Mouse (Mus musculus): ENCODE data around the gene Plp2.
A peak's percentile ranks its signal among the peaks of the same experiment; 100 is the strongest.
"Not testable (repeated sequence)": the region's sequence is repeated elsewhere in the genome, so short reads cannot be mapped to it uniquely, and the experiment has no call there.

The Plp2 gene

DNA sequence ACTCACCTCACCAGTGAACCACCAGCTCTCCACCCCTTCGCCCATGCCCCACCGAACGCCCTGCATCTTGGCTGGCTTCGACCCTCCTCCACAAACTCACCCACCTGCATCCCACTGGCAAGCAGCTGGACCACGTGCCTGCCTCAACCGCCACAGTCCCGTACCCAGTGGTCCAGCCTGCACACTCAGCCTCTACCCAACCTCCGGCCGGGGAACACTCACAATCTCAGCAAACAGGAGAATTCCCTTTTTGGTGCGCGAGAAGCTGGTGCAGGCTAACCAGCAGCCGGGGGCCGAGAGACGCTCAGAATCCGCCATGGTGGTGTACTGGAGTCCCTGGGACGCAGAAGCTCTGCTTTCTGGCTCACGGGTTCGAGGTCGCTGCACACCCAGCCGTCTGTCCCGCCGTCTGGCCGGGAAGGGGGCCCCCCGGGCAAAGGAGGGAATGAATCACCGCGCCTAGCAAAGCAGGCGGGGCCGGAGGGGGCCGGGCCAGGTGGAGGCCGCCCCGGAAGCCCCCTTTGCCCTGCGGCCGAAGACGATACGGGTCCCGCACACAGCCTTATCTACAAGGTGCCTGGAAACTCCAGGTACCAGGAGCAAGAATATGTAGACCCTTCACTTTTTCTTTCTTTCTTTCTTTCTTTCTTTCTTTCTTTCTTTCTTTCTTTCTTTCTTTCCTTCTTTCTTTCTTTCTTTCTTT lies at the start of gene Plp2:
TSS of gene Plp2 (minus strand) at position 470 of the 703 bp plus-strand sequence.
- DNase-seq (ENCODE audit: low spot score in 2 of 2), result peak in 1 of 2 experiments; percentile 27

DNA sequence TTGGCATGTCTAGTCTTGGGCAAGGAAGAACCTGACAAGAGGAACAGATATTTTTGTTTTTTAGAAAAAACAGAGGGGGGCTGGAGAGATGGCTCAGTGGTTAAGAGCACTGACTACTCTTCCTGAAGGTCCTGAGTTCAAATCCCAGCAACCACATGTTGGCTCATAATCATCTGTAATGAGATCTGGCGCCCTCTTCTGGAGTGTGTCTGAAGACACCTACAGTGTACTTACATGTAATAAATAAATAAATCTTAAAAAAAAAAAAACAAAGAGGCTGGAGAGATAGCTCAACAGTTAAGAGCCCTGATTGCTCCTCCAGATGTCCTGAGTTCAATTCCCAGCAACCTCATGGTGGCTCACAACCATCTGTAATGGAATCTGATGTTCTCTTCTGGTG lies 44.9 kb upstream of the Plp2 start:
- not testable (repeated sequence) for DNase-seq (ENCODE audit: low spot score in 2 of 2)

DNA sequence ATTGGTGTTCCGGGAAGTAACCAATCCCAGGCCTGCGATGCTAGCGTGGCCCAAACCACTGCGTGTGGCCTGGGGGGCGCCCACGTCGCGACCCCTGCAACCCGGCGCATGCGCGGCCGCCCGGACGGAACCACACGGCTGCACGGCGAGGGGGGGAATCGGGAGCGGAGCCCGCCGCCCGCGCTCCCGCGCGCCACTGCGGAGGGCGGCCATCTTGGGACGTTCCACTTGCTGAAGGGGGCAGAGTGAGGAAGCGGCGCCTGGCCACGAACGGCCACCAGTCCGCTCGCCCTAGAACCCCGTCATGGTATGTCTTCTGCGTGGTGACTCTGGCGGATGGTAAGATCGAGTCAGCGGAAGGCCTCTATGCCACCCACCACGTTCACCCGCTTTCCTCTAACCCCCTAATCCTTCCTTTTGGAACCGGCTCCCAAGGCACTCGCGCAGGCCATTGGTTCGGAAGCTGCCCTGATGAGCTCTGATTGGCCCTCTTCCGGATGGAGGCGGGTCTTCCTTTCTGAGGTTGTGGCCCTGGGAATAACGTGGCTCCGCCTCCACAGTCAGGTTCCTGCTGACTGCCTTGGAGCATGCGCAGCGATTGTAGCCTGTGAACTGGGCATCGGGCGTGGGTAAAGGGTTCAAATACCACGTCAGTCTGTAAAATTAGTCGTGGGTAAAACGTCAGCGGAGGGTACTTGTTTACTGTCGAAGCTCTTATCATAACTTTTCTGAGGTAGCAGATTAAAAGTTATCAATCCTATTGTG lies 43.1 kb upstream of the Plp2 start, which contains the start of gene Wdr45:
TSS of gene Wdr45 (plus strand) at position 199 of the 765 bp plus-strand sequence.
- DNase-seq (ENCODE audit: low spot score in 2 of 2), result peak; percentile 79 to 81

DNA sequence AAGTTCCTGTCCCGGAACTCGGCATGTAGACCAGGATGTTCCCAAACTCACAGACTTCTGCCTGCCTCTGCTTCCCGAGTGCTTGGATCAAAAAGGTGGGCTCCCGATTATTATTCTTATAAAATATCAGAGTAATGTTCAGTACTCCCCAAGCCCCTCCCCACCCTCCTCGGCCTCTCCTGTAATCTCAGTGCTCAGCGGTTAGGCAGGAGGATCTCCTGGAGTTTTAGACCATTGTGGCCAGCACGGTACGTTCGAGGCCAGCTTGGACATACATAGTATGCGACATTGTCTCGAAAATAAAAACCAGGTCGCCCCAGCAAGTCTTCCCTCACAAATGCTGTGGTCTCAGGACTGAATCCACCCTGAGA lies 42.6 kb upstream of the Plp2 start:
- not testable (repeated sequence) for DNase-seq (ENCODE audit: low spot score in 2 of 2)

DNA sequence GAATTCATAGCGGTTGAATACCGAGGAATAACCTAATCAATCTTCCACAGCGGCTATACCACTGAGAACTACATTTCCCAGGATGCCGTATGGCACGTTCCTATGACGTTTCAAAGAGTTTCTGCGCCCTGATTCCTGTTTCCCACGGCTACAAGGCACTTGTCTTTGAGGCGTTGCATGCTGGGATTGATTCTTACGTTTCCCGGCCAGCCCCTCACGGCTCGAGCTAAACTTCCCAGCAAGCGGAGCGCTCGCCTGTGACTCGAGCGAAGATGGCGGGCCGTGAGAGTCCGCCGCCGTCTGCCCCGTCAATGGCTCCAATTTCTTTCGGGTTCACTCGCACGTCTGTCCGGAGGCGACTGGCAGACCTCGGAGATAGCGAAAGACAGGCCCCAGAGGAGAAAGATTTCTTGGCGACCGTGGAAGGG lies 25.8 kb upstream of the Plp2 start, which contains the start of gene Gpkow:
TSS of gene Gpkow (plus strand) at position 178 of the 428 bp plus-strand sequence.
- peak; percentile 53 to 66 for DNase-seq (ENCODE audit: low spot score in 2 of 2)

DNA sequence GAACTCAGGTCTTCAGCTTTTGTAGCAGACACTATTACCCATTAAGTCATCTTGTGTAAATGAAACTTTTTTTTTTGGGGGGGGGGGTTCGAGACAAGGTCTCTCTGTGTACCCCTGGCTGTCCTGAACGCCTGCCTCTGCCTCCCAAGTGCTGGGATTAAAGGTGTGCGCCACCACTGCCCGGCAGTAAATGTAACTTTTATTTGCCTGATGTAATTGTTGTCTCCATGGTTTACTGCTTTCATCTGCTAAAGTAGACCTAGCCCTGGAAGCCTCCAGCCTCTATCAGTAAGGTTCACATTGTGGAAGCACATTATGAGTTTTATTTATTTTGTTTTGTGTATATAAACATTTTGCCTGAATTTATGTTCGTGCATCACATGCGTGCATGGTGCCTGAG lies 25.3 kb upstream of the Plp2 start:
- no peak for DNase-seq (ENCODE audit: low spot score in 2 of 2)

DNA sequence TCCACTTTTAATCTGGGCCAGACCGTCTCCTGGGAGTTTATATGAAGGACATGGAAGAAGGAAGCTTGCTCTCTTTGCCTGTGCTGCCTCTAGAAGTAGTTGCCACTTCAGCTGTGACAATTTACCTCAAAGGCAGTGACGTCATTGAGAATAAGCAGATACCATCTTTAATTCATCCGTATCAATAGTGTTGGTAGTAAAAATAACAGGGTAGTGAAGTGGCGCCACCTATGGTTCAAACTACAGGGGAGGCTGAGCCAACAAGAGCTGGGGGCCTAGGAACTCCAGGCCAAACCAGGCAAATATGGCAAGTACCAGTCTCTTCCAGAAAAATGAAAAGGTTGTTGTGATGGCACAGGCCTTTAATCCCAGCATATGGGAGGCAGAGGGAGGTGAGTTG lies 21.7 kb upstream of the Plp2 start:
- DNase-seq (ENCODE audit: low spot score in 2 of 2), result peak in 1 of 2 experiments; percentile 39

DNA sequence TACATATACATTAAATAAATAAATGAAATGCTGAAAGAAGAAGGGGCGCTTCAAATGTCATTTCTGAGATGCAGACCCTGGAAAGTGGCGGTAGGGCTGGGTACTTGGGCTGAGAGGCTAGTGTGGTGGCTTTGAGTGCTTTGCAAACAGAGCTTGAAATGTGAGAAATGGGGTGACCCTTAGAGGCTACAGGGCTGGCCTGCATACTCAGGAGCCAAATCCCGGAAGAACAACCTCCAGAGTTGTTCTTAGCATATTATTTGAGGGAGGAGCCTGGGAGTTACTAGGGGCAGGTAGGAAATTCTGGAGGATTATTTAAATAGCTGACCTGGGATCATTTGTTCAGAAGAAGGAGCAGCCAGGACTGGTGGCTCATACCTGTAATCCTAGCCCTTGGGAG lies 19.3 kb upstream of the Plp2 start:
- no peak for DNase-seq (ENCODE audit: low spot score in 2 of 2)

DNA sequence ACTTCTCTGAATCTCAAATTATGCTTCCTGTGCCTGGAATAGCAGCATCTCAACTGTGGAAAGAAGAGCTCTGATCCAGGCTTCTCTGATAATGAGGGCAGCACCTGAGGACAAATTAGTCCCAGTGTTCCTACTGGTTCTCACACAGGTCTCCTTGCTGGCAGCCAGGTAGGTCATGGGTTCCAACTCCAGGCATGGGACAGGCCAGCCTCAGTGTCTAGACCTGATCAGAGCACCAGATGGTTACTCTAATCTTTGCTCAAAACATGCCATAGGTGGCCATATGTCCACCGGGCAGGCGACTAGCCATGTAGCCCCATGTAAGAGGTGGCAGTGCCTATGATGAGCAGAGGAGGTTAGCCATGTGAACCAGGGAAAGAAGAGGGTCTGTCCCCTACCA lies 17.1 kb upstream of the Plp2 start:
- DNase-seq (ENCODE audit: low spot score in 2 of 2), result no peak

DNA sequence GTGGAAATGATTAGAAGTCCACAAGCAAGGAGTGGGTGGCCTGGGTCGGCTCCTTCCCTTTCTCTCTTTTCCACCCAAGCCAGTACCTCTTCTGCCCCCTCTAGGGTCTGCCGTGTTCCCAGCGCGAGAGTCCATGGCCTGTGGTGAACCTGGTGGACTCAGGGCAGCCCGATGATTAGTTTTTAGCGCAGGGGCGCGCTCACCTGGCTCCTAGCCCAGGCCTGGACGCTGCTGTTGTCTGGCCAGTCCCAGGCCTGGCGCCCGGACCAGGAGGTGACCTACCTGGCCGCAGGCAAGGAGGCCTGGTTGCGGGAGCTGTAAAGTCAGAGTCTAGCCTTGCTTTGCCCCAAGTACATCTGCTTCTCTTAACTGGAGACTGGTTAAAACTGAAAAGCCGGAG lies 9.7 kb upstream of the Plp2 start, which contains the start of gene Magix:
TSS of gene Magix (minus strand) at position 388 of the 400 bp plus-strand sequence.
- no peak for DNase-seq (ENCODE audit: low spot score in 2 of 2)

DNA sequence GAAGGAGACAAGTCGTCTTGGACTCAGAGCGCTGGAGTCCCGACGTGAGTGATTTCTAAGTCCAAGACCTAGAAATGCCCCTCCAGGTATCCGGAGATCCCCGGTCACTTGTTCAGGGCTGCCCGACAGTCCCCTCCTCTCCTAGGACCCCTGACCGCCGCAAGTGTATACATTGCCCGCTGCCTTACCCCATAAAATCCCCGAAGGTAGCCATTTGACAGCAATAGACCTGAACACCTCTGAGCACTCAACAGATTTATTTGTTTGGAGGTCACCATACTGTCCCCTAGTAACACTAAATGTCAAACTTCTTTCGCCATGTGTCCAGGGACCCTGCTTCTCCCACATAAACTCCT lies 8.8 kb upstream of the Plp2 start:
- DNase-seq (ENCODE audit: low spot score in 2 of 2), result no peak

DNA sequence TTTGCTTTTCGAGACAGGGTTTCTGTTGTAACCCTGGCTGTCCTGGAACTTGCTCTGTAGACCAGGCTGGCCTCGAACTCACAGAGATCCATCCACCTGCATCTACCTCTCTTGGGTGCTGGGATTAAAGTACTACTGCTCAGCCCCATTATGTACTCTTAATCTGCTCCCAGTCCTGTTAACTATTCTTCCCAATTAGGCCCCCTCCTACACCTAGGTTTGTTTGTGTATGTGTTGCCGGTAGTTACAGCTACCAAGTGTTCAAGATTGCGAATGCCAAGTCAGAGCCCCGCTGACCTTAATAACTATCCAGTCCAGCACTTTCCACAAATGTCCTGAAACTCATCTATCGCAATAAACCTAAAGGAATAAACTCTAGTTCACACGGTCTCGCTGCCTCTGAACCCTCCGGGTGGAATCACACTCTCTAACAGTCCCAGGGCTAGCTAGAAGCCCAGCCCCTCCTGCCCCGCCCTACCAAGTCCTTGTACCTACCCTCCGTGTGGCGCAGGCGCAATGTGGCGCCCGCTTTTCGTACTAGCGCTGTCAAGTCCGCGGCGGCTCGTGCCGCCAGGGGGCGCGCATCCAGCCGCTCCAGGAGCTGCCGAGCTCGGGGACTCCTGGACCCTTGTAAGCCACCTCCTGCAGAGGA lies 8.3 kb upstream of the Plp2 start:
- peak; percentile 75 to 83 for DNase-seq (ENCODE audit: low spot score in 2 of 2)

DNA sequence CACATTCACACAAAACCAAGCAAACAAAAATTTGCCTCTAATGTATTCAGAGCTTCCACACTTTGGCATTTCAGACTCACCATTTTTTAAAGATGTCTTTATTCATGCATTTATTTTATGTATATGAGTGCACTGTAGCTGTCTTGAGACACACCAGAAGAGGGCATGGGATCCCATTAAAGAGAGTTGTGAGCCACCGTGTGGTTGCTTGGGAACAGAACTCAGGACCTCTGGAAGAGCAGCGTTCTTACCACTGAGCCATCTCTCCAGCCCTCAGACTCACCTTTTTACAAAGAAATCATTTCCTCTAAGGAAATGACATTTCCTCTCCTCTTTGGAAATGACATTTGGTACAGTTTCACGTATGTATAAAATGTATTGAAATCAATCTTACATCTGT lies 7.8 kb upstream of the Plp2 start:
- DNase-seq (ENCODE audit: low spot score in 2 of 2), result no peak

DNA sequence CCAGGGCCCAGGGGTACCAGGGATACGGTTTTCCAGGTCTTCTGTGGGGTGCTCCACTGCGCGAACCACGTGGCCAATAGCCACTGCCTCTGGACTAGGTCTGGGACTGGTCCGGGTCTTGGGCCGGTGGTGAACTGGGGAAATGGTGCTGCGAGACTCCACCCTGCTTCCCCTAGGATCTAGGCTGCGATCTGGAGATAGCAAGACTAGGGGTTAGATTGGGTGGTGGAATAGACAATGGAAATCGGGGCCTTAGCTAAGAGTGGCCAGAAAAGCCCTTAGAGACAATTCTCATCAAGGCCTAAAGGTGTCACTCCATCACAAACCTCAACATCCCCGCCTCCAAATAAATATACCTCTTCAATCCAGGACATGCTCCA lies 3.8 kb upstream of the Plp2 start:
- DNase-seq (ENCODE audit: low spot score in 2 of 2), result no peak

DNA sequence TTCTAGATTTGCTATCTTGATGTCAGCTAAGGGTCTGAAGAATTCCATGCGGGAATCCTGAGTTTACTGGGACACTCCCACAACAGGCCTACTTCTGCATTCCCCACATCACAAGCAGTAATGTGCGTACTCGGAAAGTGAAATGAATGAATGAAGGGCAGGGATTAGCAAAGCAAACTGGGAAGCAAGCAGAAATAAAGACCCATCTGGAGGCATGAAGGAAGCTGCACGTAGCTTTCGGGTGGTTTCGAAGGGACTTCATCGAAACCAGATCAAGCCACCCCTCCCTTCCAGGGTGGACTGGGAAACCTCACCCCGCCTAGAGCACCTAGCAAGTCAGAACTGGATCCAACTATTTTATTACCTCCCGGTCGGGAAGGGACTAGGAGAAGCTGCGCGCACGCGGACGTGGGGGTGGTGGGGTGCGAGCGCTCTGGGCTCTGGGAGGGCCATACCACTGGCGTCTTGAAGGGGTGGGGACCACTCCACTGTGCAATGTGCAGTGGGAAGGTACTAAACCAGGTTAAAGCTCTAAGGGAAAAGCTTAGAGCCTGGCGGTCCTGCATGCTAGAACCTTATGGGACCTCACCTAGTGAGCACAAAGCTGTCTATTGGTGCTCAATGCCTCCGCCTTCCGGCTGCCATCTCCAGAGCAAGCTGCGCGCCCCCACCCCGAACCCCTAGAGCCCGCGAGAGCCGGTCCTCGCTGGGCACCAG lies 3.3 kb upstream of the Plp2 start:
- DNase-seq (ENCODE audit: low spot score in 2 of 2), result no peak

DNA sequence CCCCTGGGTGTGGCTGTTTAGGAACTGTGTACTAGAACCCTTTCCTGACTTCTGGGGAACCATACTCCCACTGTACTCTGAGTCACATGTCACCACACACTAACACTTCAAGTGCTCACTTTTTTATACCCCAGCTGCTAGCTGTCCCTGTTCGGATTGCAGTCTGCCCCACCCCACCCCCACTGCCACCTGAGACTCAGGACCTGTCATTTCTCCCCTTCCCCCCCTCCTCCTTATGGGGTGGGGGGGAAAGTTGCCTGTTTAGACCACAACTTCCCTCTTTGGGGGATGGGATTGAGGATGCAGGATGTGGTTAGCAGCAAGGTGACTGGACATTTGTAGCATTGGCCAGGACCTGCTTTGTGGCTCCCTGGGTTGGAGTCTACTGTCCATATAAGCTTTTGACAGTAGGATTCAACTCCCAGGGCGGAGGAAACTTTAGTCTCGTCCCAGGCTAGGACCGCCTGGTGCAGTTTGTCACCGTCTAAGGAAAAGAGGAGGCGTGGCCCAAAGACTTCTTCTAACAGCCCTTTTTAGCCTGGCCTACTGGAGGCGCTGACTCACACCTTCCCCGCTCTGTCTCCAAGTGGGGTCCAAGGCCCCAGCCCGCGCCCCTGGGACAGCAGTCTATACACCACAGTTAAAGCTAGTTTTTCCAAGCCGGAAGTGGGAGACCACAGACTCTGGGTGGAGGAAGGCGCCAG lies 2.5 kb upstream of the Plp2 start:
- DNase-seq (ENCODE audit: low spot score in 2 of 2), result no peak

DNA sequence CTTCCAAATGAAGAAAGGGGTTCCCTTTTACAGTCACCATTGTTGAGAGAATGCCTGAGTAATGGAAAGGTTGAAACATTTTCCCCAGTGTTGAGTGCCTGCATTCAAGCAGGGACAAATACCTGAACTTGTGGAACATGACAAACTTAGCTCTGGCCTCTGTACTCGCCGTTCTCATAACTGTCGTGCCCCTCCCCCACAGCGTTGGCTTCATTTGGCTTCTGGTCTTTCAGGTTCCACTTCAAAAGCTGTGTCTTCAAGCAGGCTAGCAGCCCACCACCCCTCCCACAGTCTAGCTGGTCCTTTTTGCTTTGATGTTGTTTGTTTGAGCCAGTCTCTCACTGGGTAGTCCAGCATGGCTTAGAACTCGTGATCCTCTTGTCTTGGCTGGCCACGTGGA lies 1.5 kb upstream of the Plp2 start:
- no peak for DNase-seq (ENCODE audit: low spot score in 2 of 2)

DNA sequence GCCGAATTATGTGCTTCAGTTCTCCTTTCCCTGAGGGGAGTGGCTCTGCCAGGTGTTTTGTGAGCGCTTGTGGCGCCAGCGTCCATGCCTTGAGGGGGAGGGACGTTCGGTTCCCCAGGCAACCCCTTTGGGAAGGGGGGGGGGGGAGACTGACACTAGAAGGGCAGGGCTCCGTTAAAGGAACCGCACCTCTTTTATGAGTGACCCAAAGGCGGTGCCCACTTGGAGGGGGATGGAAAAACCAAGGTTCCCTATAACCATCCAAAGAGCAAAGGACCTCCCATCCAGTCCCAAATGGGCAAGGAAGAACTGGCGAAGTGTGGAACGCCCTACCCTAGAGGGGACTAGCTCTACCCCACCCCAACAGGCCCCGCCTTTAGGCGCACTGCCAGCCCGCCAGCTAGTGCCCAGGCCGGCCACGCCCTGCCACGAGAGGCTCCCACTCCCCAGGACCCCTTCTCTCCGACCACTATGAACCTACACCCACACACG lies 754 bp downstream of the Plp2 start:
- peak; percentile 37 to 54 for DNase-seq (ENCODE audit: low spot score in 2 of 2)

DNA sequence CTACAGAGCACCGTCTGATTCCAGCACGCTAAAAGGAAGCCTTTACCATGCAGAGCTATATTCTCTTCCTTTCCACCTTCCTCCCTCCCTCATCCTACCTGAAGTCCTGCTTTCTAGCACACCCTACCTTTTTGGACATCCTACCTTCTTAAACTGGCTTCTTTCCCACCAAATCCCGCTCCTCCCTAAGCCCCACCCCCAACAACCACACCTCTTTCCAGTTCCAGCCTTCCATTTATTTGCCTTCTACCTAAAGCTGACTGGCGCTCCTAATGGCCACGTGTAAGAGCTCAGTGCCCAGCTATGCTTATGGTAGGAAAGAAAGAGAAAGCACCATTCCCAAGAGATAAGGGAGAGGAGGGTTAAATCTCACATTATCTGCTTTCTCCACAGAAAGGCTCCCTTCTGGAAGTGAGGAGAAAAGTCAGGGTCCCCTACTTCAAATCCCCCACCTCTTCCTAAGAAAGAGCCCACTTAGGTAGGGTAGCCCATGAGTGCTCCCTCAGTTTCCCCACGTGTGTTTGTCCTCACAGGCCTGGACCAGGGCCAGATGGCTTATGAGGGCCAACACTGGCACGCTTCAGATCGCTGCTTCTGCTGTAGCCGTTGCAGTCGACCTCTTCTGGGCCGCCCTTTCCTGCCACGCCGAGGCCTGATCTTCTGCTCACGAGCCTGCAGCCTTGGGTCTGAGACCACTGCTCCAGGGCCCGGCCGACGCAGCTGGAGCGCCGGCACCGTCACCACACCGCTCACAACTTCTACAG lies 5.3 kb downstream of the Plp2 start:
- no peak for DNase-seq (ENCODE audit: low spot score in 2 of 2)

DNA sequence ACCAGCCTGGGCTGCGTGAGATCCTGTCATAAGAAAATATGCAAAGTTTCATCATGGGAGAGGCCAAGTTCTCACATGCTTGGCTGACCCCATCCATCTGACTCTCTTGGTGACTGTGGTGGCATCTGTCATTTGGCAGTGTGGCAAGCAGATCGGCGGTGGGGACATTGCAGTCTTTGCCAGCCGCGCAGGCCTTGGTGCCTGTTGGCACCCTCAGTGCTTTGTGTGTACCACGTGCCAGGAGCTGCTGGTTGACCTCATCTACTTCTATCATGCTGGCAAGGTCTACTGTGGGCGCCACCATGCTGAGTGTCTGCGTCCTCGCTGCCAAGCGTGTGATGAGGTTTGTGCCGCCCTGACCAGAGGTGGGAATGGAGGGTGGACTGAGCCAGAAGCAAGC lies 6.4 kb downstream of the Plp2 start:
- DNase-seq (ENCODE audit: low spot score in 2 of 2), result no peak

Data from spleen, postnatal 14 days (tissue).